17 mouse cellular contexts compared by ENCODE assay signal in genomic region chr10:60205601-60206241, GRCm38 (mm10). TPM values are rescaled to one million over a fixed set of nuclear protein-coding genes. Genes with fewer than 3 reads are reported as not detected.
DNase-seq lines count a peak whose midpoint lies in the region; ATAC-seq lines count a peak whose summit lies in the region.
"Had no signal": no experiment of that assay in that cellular context is flagged by ENCODE, and none has a peak within 500 bp of the region (broad histone marks: within the 10 kb centered on the region; RNA-seq: fewer than 3 reads in every experiment).

No protein-coding gene starts in this region.

- ATAC-seq in forebrain, embryonic 12.5 days (ENCODE audit: low FRiP score), result no peak
- no peak for ATAC-seq in forebrain, embryonic 15.5 days (replicated peaks)
- ATAC-seq in lung, embryonic 16.5 days (ENCODE audit: low read depth), result peak; percentile 37; the same call in 1 of the 2 replicates
- peak; percentile 61 for ATAC-seq in granulocyte monocyte progenitor cell, adult 5-6 weeks (replicated peaks; ENCODE audit: poor library complexity, severe bottlenecking)
- peak; percentile 38; the same call in 1 of the 2 replicates for ATAC-seq in megakaryocyte progenitor cell, adult 5-6 weeks (replicated peaks; ENCODE audit: poor library complexity)
- ATAC-seq: midbrain, embryonic 15.5 days had no signal

- H3K4me3 ChIP-seq in forebrain, embryonic 12.5 days (replicated peaks), result no peak overlapping the region
- no peak overlapping the region for H3K4me3 ChIP-seq in forebrain, embryonic 15.5 days
- H3K4me3 ChIP-seq in lung, embryonic 16.5 days (ENCODE audit: low read length), result no peak overlapping the region
- H3K4me3 ChIP-seq: embryonic facial prominence, embryonic 12.5 days; left cerebral cortex, adult 2 months; limb, embryonic 13.5 days; midbrain, embryonic 15.5 days; neural tube, embryonic 12.5 days had no signal

- H3K4me2 ChIP-seq in forebrain, embryonic 12.5 days, result no peak overlapping the region
- H3K4me2 ChIP-seq in forebrain, embryonic 15.5 days (replicated peaks), result no peak overlapping the region
- H3K4me2 ChIP-seq in lung, embryonic 16.5 days (ENCODE audit: low read depth, low read length), result no peak overlapping the region
- H3K4me2 ChIP-seq: embryonic facial prominence, embryonic 12.5 days; limb, embryonic 13.5 days; midbrain, embryonic 15.5 days; neural tube, embryonic 12.5 days had no signal

- H3K36me3 ChIP-seq in forebrain, embryonic 12.5 days (replicated peaks), result no peaks in the 10 kb centered on the region
- no peaks in the 10 kb centered on the region for H3K36me3 ChIP-seq in forebrain, embryonic 15.5 days
- H3K36me3 ChIP-seq in lung, embryonic 16.5 days (ENCODE audit: control insufficient read depth, insufficient read depth, low read length), result no peaks in the 10 kb centered on the region
- H3K36me3 ChIP-seq: embryonic facial prominence, embryonic 12.5 days; limb, embryonic 13.5 days; midbrain, embryonic 15.5 days; neural tube, embryonic 12.5 days had no signal

- H3K27ac ChIP-seq in forebrain, embryonic 12.5 days, result 0 out of 2 replicates have a peak overlapping the region, but pooled peaks have one; percentile 19
- no peak overlapping the region for H3K27ac ChIP-seq in forebrain, embryonic 15.5 days (replicated peaks)
- H3K27ac ChIP-seq in lung, embryonic 16.5 days (ENCODE audit: low read length), result no peak overlapping the region
- H3K27ac ChIP-seq: embryonic facial prominence, embryonic 12.5 days; left cerebral cortex, adult 2 months; limb, embryonic 13.5 days; midbrain, embryonic 15.5 days; neural tube, embryonic 12.5 days had no signal

- no peak overlapping the region for H3K9ac ChIP-seq in forebrain, embryonic 12.5 days
- H3K9ac ChIP-seq in forebrain, embryonic 15.5 days (replicated peaks), result no peak overlapping the region
- no peak overlapping the region for H3K9ac ChIP-seq in lung, embryonic 16.5 days (ENCODE audit: low read length)
- H3K9ac ChIP-seq: embryonic facial prominence, embryonic 12.5 days; limb, embryonic 13.5 days; midbrain, embryonic 15.5 days; neural tube, embryonic 12.5 days had no signal

- 83% methylated on average over 9 of the region's 9 CpGs for WGBS in forebrain, embryonic 12.5 days
- WGBS in forebrain, embryonic 15.5 days, result 83% methylated on average over 9 of the region's 9 CpGs
- 37% methylated on average over 9 of the region's 9 CpGs for WGBS in lung, embryonic 16.5 days

- no peaks in the 10 kb centered on the region for H3K27me3 ChIP-seq in forebrain, embryonic 12.5 days
- H3K27me3 ChIP-seq in forebrain, embryonic 15.5 days, result no peaks in the 10 kb centered on the region
- no peaks in the 10 kb centered on the region for H3K27me3 ChIP-seq in lung, embryonic 16.5 days (ENCODE audit: control insufficient read depth, insufficient read depth, low read depth, low read length)
- H3K27me3 ChIP-seq: embryonic facial prominence, embryonic 12.5 days; limb, embryonic 13.5 days; midbrain, embryonic 15.5 days; neural tube, embryonic 12.5 days had no signal

- H3K4me1 ChIP-seq in forebrain, embryonic 12.5 days, result peaks cover 46% of the 10 kb centered on the region
- peaks cover 28% of the 10 kb centered on the region for H3K4me1 ChIP-seq in forebrain, embryonic 15.5 days
- peaks cover 39% of the 10 kb centered on the region for H3K4me1 ChIP-seq in lung, embryonic 16.5 days (replicated peaks; ENCODE audit: control insufficient read depth, insufficient read depth, low read length)

- H3K9me3 ChIP-seq in forebrain, embryonic 12.5 days, result no peaks in the 10 kb centered on the region
- no peaks in the 10 kb centered on the region for H3K9me3 ChIP-seq in forebrain, embryonic 15.5 days
- H3K9me3 ChIP-seq in lung, embryonic 16.5 days (ENCODE audit: control insufficient read depth, low read length), result no peaks in the 10 kb centered on the region
- H3K9me3 ChIP-seq: embryonic facial prominence, embryonic 12.5 days; limb, embryonic 13.5 days; midbrain, embryonic 15.5 days; neural tube, embryonic 12.5 days had no signal

- DNase-seq in lung, postnatal 14 days, result no peak
- DNase-seq in c-Kit-positive CD71-positive TER-119-positive erythroid progenitor cells, embryonic 14.5 days (ENCODE audit: low spot score), result no peak
- no peak for DNase-seq in ovary, adult 18-20 months (ENCODE audit: low spot score)
- DNase-seq: cerebellum, postnatal 14 days; kidney, adult 9 months; right cerebral cortex, adult 18-20 months had no signal

RNA-seq across cellular contexts. Expression of gene Chst3, which starts 13.3 kb away (rescaled TPM):
- polyA plus RNA-seq in forebrain, embryonic 12.5 days (2016; fragmentation: Nextera tagmentation; extraction: Ambion mirVana), result 3.7 and 4.0 TPM in 2 replicates
- 1.2 and 1.5 TPM in 2 replicates for polyA plus RNA-seq in forebrain, embryonic 15.5 days (2015; fragmentation: Nextera tagmentation; extraction: Ambion mirVana)
- polyA plus RNA-seq in lung, embryonic 16.5 days (2015; fragmentation: Nextera tagmentation; extraction: Ambion mirVana), result 1.8 and 2.1 TPM in 2 replicates
- not detected in 2 replicates for total RNA-seq in granulocyte monocyte progenitor cell, adult 5-6 weeks (2014; fragmentation: Nextera tagmentation)
- total RNA-seq in granulocyte monocyte progenitor cell, adult 5-6 weeks (2017), result not detected in 2 replicates
- total RNA-seq in megakaryocyte progenitor cell, adult 5-6 weeks (2015), result not detected in 2 replicates
- not detected in 2 replicates for total RNA-seq in megakaryocyte progenitor cell, adult 5-6 weeks (2017)
- total RNA-seq: MEL had no signal

Comparison
In these comparisons a context has a peak if more than half of its experiments do, and no peak if none do; other contexts are left out.
1. ATAC-seq: peak in lung, embryonic 16.5 days (single experiment), granulocyte monocyte progenitor cell, adult 5-6 weeks (single experiment) and megakaryocyte progenitor cell, adult 5-6 weeks (single experiment); none in forebrain, embryonic 12.5 days (single experiment) and forebrain, embryonic 15.5 days (single experiment).